ENCODE assay signal across 13 mouse cellular contexts in genomic region chr1:137591295-137591694, GRCm38 (mm10).
A peak's percentile ranks its signal among the peaks of the same experiment; 100 is the strongest.
DNase-seq lines count a peak whose midpoint lies in the region; ATAC-seq and TF ChIP-seq lines count a peak whose summit lies in the region.
"Had no signal": no experiment of that assay in that cellular context is flagged by ENCODE, and none has a peak within 500 bp of the region (broad histone marks: within the 10 kb centered on the region; RNA-seq: fewer than 3 reads in every experiment).

No protein-coding gene starts in this region.

- no peaks in the 10 kb centered on the region for H3K36me3 ChIP-seq in neural tube, embryonic 15.5 days
- H3K36me3 ChIP-seq: embryonic facial prominence, embryonic 13.5 days; G1E; hindbrain, embryonic 15.5 days; lung, embryonic 15.5 days; neural tube, embryonic 13.5 days had no signal

- TF ChIP-seq POLR2A in cerebellum, adult 2 months (IDR thresholded peaks at IDR 0.05; ENCODE audit: borderline replicate concordance, insufficient read depth, low read length): no peak

- no peak overlapping the region for H3K9ac ChIP-seq in neural tube, embryonic 15.5 days (replicated peaks)
- H3K9ac ChIP-seq: embryonic facial prominence, embryonic 13.5 days; hindbrain, embryonic 15.5 days; lung, embryonic 15.5 days; neural tube, embryonic 13.5 days had no signal

- H3K27me3 ChIP-seq in cerebellum, adult 2 months (ENCODE audit: control insufficient read depth, insufficient read depth, low read length): no peaks in the 10 kb centered on the region
- no peaks in the 10 kb centered on the region for H3K27me3 ChIP-seq in neural tube, embryonic 15.5 days (replicated peaks)
- H3K27me3 ChIP-seq: embryonic facial prominence, embryonic 13.5 days; hindbrain, embryonic 15.5 days; lung, embryonic 15.5 days; neural tube, embryonic 13.5 days had no signal

- no peak for ATAC-seq in neural tube, embryonic 15.5 days (ENCODE audit: low FRiP score)

- 18% methylated on average over 3 of the region's 3 CpGs for WGBS in cerebellum, adult 2 months
- 63% methylated on average over 3 of the region's 3 CpGs for WGBS in neural tube, embryonic 15.5 days

- peaks cover 24% of the 10 kb centered on the region for H3K4me1 ChIP-seq in cerebellum, adult 2 months (ENCODE audit: control insufficient read depth, insufficient read depth, low read length)
- no peaks in the 10 kb centered on the region for H3K4me1 ChIP-seq in neural tube, embryonic 15.5 days
- H3K4me1 ChIP-seq: embryonic facial prominence, embryonic 13.5 days; hindbrain, embryonic 15.5 days; lung, embryonic 15.5 days; neural tube, embryonic 13.5 days had no signal

- peak; percentile 16 to 45 for DNase-seq in kidney, postnatal 25 days
- DNase-seq in kidney, adult 11 months: no peak
- peak; percentile 71 to 90 for DNase-seq in cerebellum, adult 2 months
- peak; percentile 36 for DNase-seq in gastrocnemius, postnatal 14 days
- DNase-seq in mesoderm, embryonic 11.5 days (ENCODE audit: low read depth, low spot score): peak; percentile 14
- no peak for DNase-seq in right cerebral cortex, adult 2 months (ENCODE audit: low spot score in 2 of 2)
- DNase-seq: thymus, postnatal 4 days had no signal

- H3K4me3 ChIP-seq in cerebellum, adult 2 months (replicated peaks; ENCODE audit: insufficient read depth, low read depth, low read length): no peak overlapping the region
- H3K4me3 ChIP-seq in neural tube, embryonic 15.5 days (replicated peaks): no peak overlapping the region
- H3K4me3 ChIP-seq: embryonic facial prominence, embryonic 13.5 days; hindbrain, embryonic 15.5 days; lung, embryonic 15.5 days; neural tube, embryonic 13.5 days had no signal

- no peaks in the 10 kb centered on the region for H3K9me3 ChIP-seq in neural tube, embryonic 15.5 days (replicated peaks)
- H3K9me3 ChIP-seq: embryonic facial prominence, embryonic 13.5 days; hindbrain, embryonic 15.5 days; lung, embryonic 15.5 days; neural tube, embryonic 13.5 days had no signal

- intact Hi-C loops in gastrocnemius, postnatal 14 days (cut with DNase I; ENCODE audit: low total_unique reads): no loop called here

- H3K4me2 ChIP-seq in neural tube, embryonic 15.5 days: no peak overlapping the region
- H3K4me2 ChIP-seq: embryonic facial prominence, embryonic 13.5 days; hindbrain, embryonic 15.5 days; lung, embryonic 15.5 days; neural tube, embryonic 13.5 days had no signal

- TF ChIP-seq CTCF in cerebellum, adult 2 months (IDR thresholded peaks at IDR 0.05; ENCODE audit: borderline replicate concordance, insufficient read depth, low read depth, low read length): no peak

- H3K27ac ChIP-seq in cerebellum, adult 2 months (ENCODE audit: insufficient read depth, low read length): no peak overlapping the region
- no peak overlapping the region for H3K27ac ChIP-seq in neural tube, embryonic 15.5 days (replicated peaks)
- H3K27ac ChIP-seq: embryonic facial prominence, embryonic 13.5 days; hindbrain, embryonic 15.5 days; lung, embryonic 15.5 days; neural tube, embryonic 13.5 days had no signal

Comparison
In these comparisons a context has a peak if more than half of its experiments do, and no peak if none do; other contexts are left out.
1. DNase-seq: peak in kidney, postnatal 25 days (2 of 2), cerebellum, adult 2 months (2 of 2), gastrocnemius, postnatal 14 days (single experiment) and mesoderm, embryonic 11.5 days (single experiment); none in kidney, adult 11 months (single experiment) and right cerebral cortex, adult 2 months (0 of 2).